Mouse (Mus musculus): ENCODE data around the gene Sowaha. TPM values are rescaled to one million over a fixed set of nuclear protein-coding genes. Genes with fewer than 3 reads are reported as not detected.

The Sowaha gene
- polyA plus RNA-seq, 1 experiment from 2014 or later = 7.4 TPM

- H3K27ac ChIP-seq (ENCODE audit: low read depth) = no peak overlapping the region
- TF ChIP-seq EP300 (IDR thresholded peaks at IDR 0.05; ENCODE audit: low read depth) (no peak), CTCF (IDR thresholded peaks at IDR 0.05; ENCODE audit: low read depth) (peak; percentile 53)
- DNase-seq (no peak), ATAC-seq (no peak)
- no peaks in the 10 kb centered on the region for H3K9me3 ChIP-seq (ENCODE audit: low read length)
- H3K4me1 ChIP-seq (ENCODE audit: insufficient read depth) = no peaks in the 10 kb centered on the region
- no peak overlapping the region for H3K4me3 ChIP-seq (ENCODE audit: low read depth, low read length)
- WGBS (ENCODE audit: insufficient replicate concordance) = 56% methylated on average over 8 of the region's 8 CpGs
- H3K4me2 ChIP-seq (ENCODE audit: low read depth, low read length) = no peak overlapping the region
- no peaks in the 10 kb centered on the region for H3K36me3 ChIP-seq (replicated peaks; ENCODE audit: insufficient read depth, low read length)
- H3K9ac ChIP-seq (replicated peaks) = no peak overlapping the region
- no peaks in the 10 kb centered on the region for H3K27me3 ChIP-seq (ENCODE audit: insufficient read depth, low read length)
These were observed 22.1 kb upstream of the Sowaha start for GRCm38 (mm10) chr11:53502039-53502765.

GRCm38 (mm10) chr11:53500569-53500968 lies 20.5 kb upstream of the Sowaha start:
- Histone ChIP-seq H3K4me1 (ENCODE audit: insufficient read depth) (no peaks in the 10 kb centered on the region), H3K9ac (replicated peaks) (no peak overlapping the region), H3K36me3 (replicated peaks; ENCODE audit: insufficient read depth, low read length) (no peaks in the 10 kb centered on the region), H3K27ac (ENCODE audit: low read depth) (no peak overlapping the region), H3K4me3 (ENCODE audit: low read depth, low read length) (no peak overlapping the region), H3K4me2 (ENCODE audit: low read depth, low read length) (no peak overlapping the region), H3K9me3 (ENCODE audit: low read length) (no peaks in the 10 kb centered on the region), H3K27me3 (ENCODE audit: insufficient read depth, low read length) (no peaks in the 10 kb centered on the region)
- TF ChIP-seq CTCF (IDR thresholded peaks at IDR 0.05; ENCODE audit: low read depth) (no peak), EP300 (IDR thresholded peaks at IDR 0.05; ENCODE audit: low read depth) (no peak)
- DNase-seq (no peak), ATAC-seq (no peak)
- 15% methylated on average over 11 of the region's 11 CpGs for WGBS (ENCODE audit: insufficient replicate concordance)

- Histone ChIP-seq H3K9ac (replicated peaks) (no peak overlapping the region), H3K36me3 (replicated peaks; ENCODE audit: insufficient read depth, low read length) (no peaks in the 10 kb centered on the region), H3K4me2 (ENCODE audit: low read depth, low read length) (no peak overlapping the region), H3K4me3 (ENCODE audit: low read depth, low read length) (no peak overlapping the region), H3K4me1 (ENCODE audit: insufficient read depth) (no peaks in the 10 kb centered on the region), H3K27ac (ENCODE audit: low read depth) (no peak overlapping the region), H3K9me3 (ENCODE audit: low read length) (no peaks in the 10 kb centered on the region), H3K27me3 (ENCODE audit: insufficient read depth, low read length) (no peaks in the 10 kb centered on the region)
- DNase-seq = no peak
- TF ChIP-seq CTCF (IDR thresholded peaks at IDR 0.05; ENCODE audit: low read depth) (no peak), EP300 (IDR thresholded peaks at IDR 0.05; ENCODE audit: low read depth) (no peak)
- ATAC-seq = no peak
- 40% methylated on average over 6 of the region's 6 CpGs for WGBS (ENCODE audit: insufficient replicate concordance)
These were observed 16.9 kb upstream of the Sowaha start for GRCm38 (mm10) chr11:53496946-53497345.

- Histone ChIP-seq H3K27me3 (ENCODE audit: insufficient read depth, low read length) (no peaks in the 10 kb centered on the region), H3K9me3 (ENCODE audit: low read length) (no peaks in the 10 kb centered on the region), H3K36me3 (replicated peaks; ENCODE audit: insufficient read depth, low read length) (no peaks in the 10 kb centered on the region), H3K4me2 (ENCODE audit: low read depth, low read length) (no peak overlapping the region), H3K4me3 (ENCODE audit: low read depth, low read length) (no peak overlapping the region), H3K4me1 (ENCODE audit: insufficient read depth) (no peaks in the 10 kb centered on the region), H3K9ac (replicated peaks) (no peak overlapping the region), H3K27ac (ENCODE audit: low read depth) (no peak overlapping the region)
- no peak for DNase-seq
- TF ChIP-seq EP300 (IDR thresholded peaks at IDR 0.05; ENCODE audit: low read depth) (no peak), CTCF (IDR thresholded peaks at IDR 0.05; ENCODE audit: low read depth) (no peak)
- WGBS (ENCODE audit: insufficient replicate concordance) = 62% methylated on average over 6 of the region's 6 CpGs
- ATAC-seq = no peak
These were observed 15.3 kb upstream of the Sowaha start for GRCm38 (mm10) chr11:53495417-53495816.

GRCm38 (mm10) chr11:53493243-53493955 lies 13.3 kb upstream of the Sowaha start:
- DNase-seq = no peak
- Histone ChIP-seq H3K36me3 (replicated peaks; ENCODE audit: insufficient read depth, low read length) (no peaks in the 10 kb centered on the region), H3K4me2 (ENCODE audit: low read depth, low read length) (no peak overlapping the region), H3K9ac (replicated peaks) (no peak overlapping the region), H3K27ac (ENCODE audit: low read depth) (no peak overlapping the region), H3K9me3 (ENCODE audit: low read length) (no peaks in the 10 kb centered on the region), H3K27me3 (ENCODE audit: insufficient read depth, low read length) (no peaks in the 10 kb centered on the region), H3K4me1 (ENCODE audit: insufficient read depth) (no peaks in the 10 kb centered on the region), H3K4me3 (ENCODE audit: low read depth, low read length) (no peak overlapping the region)
- no peak for ATAC-seq
- WGBS (ENCODE audit: insufficient replicate concordance) = 60% methylated on average over 3 of the region's 3 CpGs
- no peak for TF ChIP-seq EP300 (IDR thresholded peaks at IDR 0.05; ENCODE audit: low read depth)
- TF ChIP-seq CTCF (IDR thresholded peaks at IDR 0.05; ENCODE audit: low read depth) = no peak

GRCm38 (mm10) chr11:53491954-53492401 lies 11.9 kb upstream of the Sowaha start:
- Histone ChIP-seq H3K9me3 (ENCODE audit: low read length) (no peaks in the 10 kb centered on the region), H3K4me1 (ENCODE audit: insufficient read depth) (peaks cover 7% of the 10 kb centered on the region), H3K36me3 (replicated peaks; ENCODE audit: insufficient read depth, low read length) (no peaks in the 10 kb centered on the region), H3K4me2 (ENCODE audit: low read depth, low read length) (no peak overlapping the region), H3K27me3 (ENCODE audit: insufficient read depth, low read length) (peaks cover 4% of the 10 kb centered on the region), H3K27ac (ENCODE audit: low read depth) (peak overlapping the region; percentile 51; the same call in 1 of the 2 replicates), H3K4me3 (ENCODE audit: low read depth, low read length) (no peak overlapping the region), H3K9ac (replicated peaks) (no peak overlapping the region)
- no peak for TF ChIP-seq CTCF (IDR thresholded peaks at IDR 0.05; ENCODE audit: low read depth)
- TF ChIP-seq EP300 (IDR thresholded peaks at IDR 0.05; ENCODE audit: low read depth) = no peak
- WGBS (ENCODE audit: insufficient replicate concordance) = 19% methylated on average over 8 of the region's 8 CpGs
- ATAC-seq (peak; percentile 31; the same call in 1 of the 2 replicates), DNase-seq (no peak)
